Mouse (Mus musculus) T-helper 1 cell (primary cell): Measurements from ENCODE around the gene Pkd1l2.

Experiments used
- in situ Hi-C: fragments of 300-600 bp; cut with MboI, MseI; formaldehyde crosslinking; loops from one replicate; pipeline ENCODE4 v1.15.1; 2025; ENCODE audit warnings: high pct_unique_total_duplicates

Gene Pkd1l2

DNA sequence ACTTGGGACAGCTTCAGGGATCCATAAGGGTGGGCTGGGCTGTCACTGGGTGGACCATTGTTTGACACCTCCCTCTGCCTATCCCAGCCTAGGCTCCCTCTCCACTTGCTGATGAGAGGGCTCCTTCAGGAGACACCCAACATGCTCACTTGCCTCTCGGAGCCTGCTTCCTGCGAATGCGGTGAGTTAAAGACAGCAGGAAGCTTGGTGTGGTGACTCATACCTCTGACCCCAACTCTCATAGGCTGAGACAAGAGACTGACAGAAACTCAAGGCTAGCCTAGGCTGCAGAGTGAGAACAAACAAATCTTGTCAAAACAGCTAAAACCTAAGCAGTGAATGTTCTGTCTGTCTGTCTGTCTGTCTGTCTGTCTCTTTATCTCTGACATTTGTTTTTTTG lies 48.9 kb downstream of the Pkd1l2 start:
- in situ Hi-C loops: no loop called here

DNA sequence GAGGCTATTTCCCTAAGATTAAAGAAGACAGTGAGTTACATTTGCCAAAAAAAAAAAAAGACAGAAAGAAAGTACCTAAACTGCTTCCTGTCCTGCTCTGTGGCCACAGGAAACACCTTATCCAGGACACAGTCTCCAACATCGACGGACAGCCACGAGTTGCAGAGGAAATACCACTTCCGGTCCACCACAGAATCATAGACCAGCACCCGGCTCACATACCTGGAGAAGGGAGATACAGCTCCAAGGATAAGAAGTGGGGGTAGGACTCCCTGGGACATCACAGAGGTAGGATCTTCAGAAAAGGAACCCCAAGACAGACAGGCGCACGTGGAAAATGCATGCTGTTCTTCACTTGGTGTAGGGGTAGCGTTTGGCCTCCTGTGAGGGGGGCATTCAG lies 49.6 kb downstream of the Pkd1l2 start:
- in situ Hi-C loops: no loop called here

DNA sequence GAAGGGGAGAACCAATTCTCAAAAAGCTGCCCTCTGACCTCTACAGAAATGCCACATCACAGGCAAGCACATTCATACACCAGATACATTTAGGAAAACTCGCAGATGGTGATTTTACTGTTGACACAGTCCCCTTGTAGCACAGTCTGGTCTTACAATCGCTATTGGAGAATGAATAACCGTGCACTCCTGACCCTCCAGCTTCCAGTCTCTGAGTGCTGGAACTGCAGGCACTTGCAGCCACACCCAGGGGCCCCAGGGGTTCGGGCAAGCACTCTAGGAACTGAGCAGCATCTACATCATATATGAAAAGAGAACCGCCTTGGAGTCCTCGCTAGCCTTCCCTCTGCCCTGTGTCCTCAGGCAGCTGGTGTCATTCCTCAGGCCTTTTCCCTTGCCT lies 50.8 kb downstream of the Pkd1l2 start:
- in situ Hi-C loops: no loop called here

GRCm38 (mm10) chr8:117028686-117029085 lies 53.6 kb downstream of the Pkd1l2 start:
- in situ Hi-C loops: no loop called here

DNA sequence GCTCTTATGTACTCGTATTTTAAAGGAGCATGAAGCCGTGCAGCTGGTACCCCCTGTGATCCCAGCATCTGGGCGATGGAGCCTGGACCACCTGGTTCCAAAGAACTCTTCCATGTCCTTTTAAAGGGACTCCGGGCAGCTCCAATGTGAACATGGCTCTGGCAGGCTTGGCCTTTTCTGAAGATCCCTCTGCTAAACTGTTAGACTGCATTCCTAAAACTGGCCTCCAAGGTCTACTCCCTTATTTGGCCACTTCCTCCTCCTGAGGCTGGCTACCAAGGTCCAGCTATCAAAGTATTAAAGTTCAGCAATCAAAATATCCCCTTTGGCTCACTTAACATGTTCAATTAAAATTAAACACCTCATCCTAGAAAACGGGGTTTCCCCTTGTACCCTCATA lies 54.6 kb downstream of the Pkd1l2 start:
- in situ Hi-C loops: no loop called here

GRCm38 (mm10) chr8:117022297-117022993 lies 59.8 kb downstream of the Pkd1l2 start:
- in situ Hi-C loops: no loop called here

GRCm38 (mm10) chr8:117019323-117020275 lies 62.6 kb downstream of the Pkd1l2 start:
- in situ Hi-C loops: no loop called here

DNA sequence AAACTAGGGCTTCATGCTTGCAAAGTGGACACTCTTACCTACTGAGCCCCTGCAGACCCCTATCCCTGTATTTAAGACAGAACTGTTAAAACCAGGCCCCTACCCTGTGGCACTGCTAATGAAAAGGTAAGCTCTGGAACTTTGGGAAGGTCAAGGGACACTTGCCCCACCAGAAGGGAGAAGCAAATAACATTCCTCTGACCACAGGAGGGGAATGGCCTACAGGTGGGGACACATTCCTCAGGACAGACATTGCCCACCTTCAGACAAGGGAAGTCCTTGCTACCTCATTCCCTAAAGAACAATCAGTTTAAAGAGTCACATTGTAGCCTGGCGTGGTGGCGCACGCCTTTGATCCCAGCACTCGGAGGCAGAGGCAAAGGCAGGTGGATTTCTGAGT lies 64.4 kb downstream of the Pkd1l2 start:
- in situ Hi-C loops: no loop called here

DNA sequence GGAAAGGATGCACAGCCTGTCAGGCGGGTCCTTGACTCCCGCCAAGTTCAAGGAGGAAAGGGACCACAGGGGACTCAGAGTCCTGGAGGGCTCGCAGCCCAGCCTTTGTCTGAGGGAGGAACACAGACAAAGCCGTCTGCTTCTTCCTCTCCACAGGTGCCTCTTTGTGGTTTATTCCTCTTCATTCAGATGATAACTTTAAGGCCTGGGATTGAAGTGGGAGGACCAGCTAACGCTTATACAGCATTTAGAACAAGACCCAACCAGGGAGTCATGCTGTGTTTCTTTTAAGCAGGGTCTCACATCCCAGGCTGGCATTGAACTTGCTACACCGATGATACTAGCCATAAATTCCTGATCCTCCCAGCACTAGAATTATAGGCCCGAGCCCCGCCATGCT lies 65.2 kb downstream of the Pkd1l2 start:
- in situ Hi-C loops: no loop called here

DNA sequence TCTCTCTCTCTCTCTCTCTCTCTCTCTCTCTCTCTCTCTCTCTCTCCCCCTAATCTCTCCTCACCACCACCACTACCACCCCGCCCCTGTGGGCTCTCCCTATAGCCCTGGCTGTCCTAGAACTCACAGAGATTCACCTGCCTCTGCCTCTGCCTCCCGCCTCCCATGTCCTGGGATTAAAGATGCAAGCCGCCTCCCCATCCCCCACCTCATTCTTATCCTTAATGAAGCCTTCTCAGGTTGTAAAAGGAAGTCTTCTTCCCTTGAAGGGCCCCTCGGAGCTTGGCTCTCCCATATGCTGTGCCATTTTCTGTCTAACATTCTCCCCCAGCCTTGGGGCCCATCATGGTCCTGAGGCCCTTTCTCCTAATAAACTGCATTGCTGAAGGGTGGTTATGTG lies 66.6 kb downstream of the Pkd1l2 start:
- in situ Hi-C loops: no loop called here

- in situ Hi-C loops: no loop called here
Measured at GRCm38 (mm10) chr8:117011366-117011765, 70.9 kb downstream of the Pkd1l2 start.

DNA sequence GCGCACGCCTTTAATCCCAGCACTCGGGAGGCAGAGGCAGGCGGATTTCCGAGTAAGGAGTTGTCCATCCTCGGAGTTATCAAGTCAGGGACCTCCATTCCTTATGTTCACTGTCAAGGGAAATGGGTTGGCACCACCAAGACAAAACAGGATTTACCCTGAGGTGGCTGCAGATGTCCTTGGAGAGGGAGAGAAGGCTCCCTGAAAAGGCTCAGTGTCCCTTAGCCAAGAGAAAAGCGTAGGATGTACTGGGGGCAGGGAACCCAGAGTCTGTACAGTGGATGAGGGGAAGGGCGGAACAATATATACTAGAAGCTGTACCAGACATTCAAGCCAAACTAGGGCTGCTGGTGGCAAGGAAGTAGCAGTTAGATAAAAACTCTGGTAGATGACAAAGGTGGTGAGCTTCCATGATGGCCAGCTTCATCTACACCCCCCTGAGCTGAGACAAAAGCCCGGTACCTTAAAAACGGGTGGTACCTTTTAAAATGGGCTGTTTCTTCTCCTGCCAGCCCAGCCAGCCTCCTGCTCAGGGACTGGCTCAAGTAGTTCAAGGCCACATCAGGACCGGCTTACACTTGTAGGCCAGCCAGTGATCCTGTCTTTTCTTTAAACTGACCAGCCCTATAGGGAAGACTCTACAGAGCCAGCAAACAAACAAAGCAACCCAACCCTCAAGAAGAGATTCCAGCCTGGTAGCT lies 88.1 kb downstream of the Pkd1l2 start:
- in situ Hi-C loops: no loop called here

DNA sequence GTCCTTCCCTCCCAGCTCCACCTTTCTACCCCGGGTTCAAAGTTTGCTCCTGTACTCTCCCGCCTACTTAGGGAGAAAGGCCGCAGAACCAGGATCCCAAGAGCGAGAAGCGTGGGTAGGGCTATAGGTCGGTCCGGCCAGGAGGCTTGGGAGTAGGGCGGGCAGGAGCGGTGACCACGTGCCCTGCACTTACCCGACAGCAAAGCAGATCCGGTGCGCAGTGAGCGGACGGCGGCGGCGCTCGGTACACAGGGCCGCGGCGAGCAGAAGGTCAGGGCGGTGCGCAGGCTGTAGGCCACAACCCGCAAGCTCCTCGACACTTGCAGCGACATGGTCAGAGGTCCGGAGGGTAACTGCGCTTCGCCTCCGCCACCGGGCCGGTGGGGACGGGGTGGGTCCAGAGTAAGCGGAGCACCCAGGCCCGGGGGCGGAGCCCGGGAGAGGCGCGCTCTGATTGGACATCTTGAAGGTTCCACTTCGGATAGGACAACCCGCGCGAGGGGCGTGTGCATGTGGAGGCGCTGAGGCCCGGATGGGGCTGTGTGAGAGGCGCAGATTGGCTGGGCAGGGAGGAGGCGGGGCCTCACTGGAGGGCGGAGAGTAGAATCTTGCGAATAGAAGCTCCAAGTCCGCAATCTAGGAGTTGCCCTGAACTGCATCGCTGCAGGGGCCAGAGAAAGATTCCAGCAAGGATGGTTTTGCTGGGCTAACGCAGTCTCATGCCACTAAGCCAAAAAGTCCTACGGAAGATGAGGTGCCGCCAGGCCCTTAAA lies 89.0 kb downstream of the Pkd1l2 start, which contains the start of gene Gcsh:
Gene Gcsh, minus strand, starts transcription at position 443 of the 773 bp plus-strand sequence.
- in situ Hi-C loops: no loop called here

DNA sequence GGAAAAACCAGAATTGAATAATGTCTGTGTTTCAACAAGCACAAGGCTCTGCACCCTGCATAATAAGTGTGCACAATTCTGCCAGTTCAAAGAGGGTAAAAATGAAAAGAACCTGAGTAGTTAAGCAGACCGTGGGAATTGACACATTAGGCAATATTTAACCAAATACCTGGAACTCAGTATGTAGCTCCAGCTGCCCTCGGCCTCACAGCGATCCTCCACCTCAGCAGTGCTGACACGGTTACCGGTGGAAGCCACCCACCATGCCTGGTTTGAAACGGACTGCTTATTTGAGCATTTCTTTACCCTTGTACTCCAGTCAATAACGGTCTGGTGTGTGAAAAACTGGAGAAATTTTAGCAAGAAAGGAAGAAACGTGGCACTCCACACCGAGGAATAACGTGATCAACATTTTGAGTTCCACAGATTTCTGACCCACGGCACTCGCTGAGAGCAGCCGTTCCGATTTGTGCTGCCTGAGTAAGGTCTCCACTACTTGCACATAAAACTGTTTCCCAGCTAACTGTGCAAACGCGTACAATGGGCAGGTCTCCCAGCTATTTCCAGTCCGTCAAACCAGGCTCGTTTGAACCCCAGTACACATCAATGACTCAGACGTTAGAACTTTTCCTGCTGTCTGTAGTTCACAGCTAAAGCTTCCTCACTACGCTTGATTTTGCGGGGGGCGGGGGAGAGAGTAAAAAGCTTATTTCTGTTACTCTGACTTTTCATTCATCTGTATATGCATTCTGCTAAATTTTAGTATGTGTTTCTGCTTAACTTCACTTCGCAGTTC lies 89.9 kb downstream of the Pkd1l2 start:
- in situ Hi-C loops: no loop called here

- in situ Hi-C loops: no loop called here
Measured at GRCm38 (mm10) chr8:116991241-116991640, 91.0 kb downstream of the Pkd1l2 start.

GRCm38 (mm10) chr8:116989842-116990241 lies 92.4 kb downstream of the Pkd1l2 start:
- in situ Hi-C loops: no loop called here

GRCm38 (mm10) chr8:116980117-116980516 lies 102.1 kb downstream of the Pkd1l2 start:
- in situ Hi-C loops: no loop called here

DNA sequence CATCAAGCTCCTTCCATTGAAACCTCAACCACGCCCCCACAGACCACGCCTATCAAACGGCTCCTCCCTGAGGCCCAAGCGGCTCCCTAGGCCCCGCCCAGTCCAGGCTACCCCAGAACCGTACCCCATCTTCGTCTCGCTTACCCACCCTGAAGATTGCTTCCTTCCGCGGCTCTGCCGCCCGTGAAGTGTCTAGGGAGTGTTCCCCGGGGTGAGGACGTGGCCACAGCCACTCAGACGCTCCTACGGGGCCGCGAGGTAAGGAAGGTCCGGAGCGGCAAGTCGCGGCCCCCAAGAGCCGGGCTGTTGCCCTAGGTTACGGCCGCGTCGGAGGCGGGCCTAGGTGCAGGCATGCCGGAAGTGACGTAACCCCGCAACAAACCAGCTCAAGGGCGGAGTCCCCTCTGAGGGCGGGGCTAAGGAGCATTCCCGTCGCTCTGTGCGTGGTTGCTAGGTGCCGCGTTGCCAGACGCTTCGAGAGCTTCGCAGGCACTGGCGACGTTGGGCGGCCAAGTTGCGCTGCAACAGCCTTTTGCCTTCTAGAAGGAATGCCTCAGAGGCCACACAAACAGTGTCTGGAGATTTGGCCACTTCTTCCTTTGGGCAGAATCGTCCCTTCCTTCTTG lies 103.5 kb downstream of the Pkd1l2 start, which contains the start of gene 1700030J22Rik:
Gene 1700030J22Rik, minus strand, starts transcription at position 329 of the 626 bp plus-strand sequence.
- in situ Hi-C loops: loop anchor here (5.0 kb wide), 1 partner anchor 36 kb away; the partner anchor contains the start of gene Atmin

- in situ Hi-C loops: loop anchor here (5.0 kb wide), 1 partner anchor 36 kb away; the partner anchor contains the start of gene Atmin
Measured at GRCm38 (mm10) chr8:116978052-116978451, 104.2 kb downstream of the Pkd1l2 start.

DNA sequence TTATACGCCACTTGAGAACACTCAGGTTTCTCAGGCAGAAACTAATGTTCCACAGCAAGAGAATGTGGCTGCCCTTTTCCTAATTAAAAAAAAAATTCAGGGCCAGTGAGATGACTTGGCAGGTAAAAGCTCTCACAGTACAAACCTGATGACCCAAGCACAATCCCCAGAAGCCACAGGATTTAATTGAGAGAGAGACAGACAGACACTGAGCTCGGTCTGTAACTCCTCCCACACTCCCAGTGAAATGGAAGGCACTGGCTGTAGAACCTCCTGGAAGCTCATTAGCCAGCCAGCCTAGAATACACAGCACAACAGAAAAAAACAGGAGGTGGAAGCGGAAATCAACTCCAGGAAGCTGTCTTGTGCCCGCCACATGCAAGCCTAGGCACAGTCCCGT lies 106.6 kb downstream of the Pkd1l2 start:
- in situ Hi-C loops: loop anchor here (5.0 kb wide), 1 partner anchor 33 kb away; the partner anchor contains the start of gene Atmin
